Mouse (Mus musculus): ENCODE data around the gene Igsf8. TPM values are rescaled to one million over a fixed set of nuclear protein-coding genes. Genes with fewer than 3 reads are reported as not detected.
"Not testable (repeated sequence)": the region's sequence is repeated elsewhere in the genome, so short reads cannot be mapped to it uniquely, and the experiment has no call there.

Gene Igsf8
- polyA plus RNA-seq, 1 experiment from 2014 or later: 69.7 TPM

GRCm38 (mm10) chr1:172228209-172228608 lies 33.2 kb upstream of the Igsf8 start:
- Histone ChIP-seq H3K4me2 (replicated peaks; ENCODE audit: low read depth, low read length) (no peak overlapping the region), H3K9ac (replicated peaks; ENCODE audit: low read length) (no peak overlapping the region), H3K4me1 (ENCODE audit: insufficient read depth, low read length) (no peaks in the 10 kb centered on the region), H3K9me3 (ENCODE audit: low read length) (no peaks in the 10 kb centered on the region), H3K4me3 (ENCODE audit: low read length) (no peak overlapping the region), H3K36me3 (ENCODE audit: insufficient read depth, low read length) (no peaks in the 10 kb centered on the region), H3K27ac (ENCODE audit: low read length) (no peak overlapping the region), H3K27me3 (ENCODE audit: insufficient read depth, low read length) (no peaks in the 10 kb centered on the region)
- no peak for ATAC-seq (ENCODE audit: low FRiP score, low TSS enrichment)
- WGBS: 94% methylated on average over 2 of the region's 2 CpGs

- H3K4me2 ChIP-seq (replicated peaks; ENCODE audit: low read depth, low read length): no peak overlapping the region
- ATAC-seq (ENCODE audit: low FRiP score, low TSS enrichment): no peak
- H3K9ac ChIP-seq (replicated peaks; ENCODE audit: low read length): no peak overlapping the region
- H3K27me3 ChIP-seq (ENCODE audit: insufficient read depth, low read length): no peaks in the 10 kb centered on the region
- H3K4me1 ChIP-seq (ENCODE audit: insufficient read depth, low read length): no peaks in the 10 kb centered on the region
- no peaks in the 10 kb centered on the region for H3K9me3 ChIP-seq (ENCODE audit: low read length)
- WGBS: 89% methylated on average over 1 of the region's 1 CpGs
- no peaks in the 10 kb centered on the region for H3K36me3 ChIP-seq (ENCODE audit: insufficient read depth, low read length)
- no peak overlapping the region for H3K4me3 ChIP-seq (ENCODE audit: low read length)
- H3K27ac ChIP-seq (ENCODE audit: low read length): no peak overlapping the region
Measured at GRCm38 (mm10) chr1:172229215-172229614, 32.2 kb upstream of the Igsf8 start.

GRCm38 (mm10) chr1:172240945-172241708 lies 20.3 kb upstream of the Igsf8 start:
- peak; percentile 32; the same call in 1 of the 2 replicates for ATAC-seq (ENCODE audit: low FRiP score, low TSS enrichment)
- H3K9me3 ChIP-seq (ENCODE audit: low read length): no peaks in the 10 kb centered on the region
- H3K4me2 ChIP-seq (replicated peaks; ENCODE audit: low read depth, low read length): no peak overlapping the region
- H3K4me3 ChIP-seq (ENCODE audit: low read length): no peak overlapping the region
- WGBS: 37% methylated on average over 6 of the region's 6 CpGs
- H3K4me1 ChIP-seq (ENCODE audit: insufficient read depth, low read length): peaks cover 13% of the 10 kb centered on the region
- no peak overlapping the region for H3K9ac ChIP-seq (replicated peaks; ENCODE audit: low read length)
- H3K27me3 ChIP-seq (ENCODE audit: insufficient read depth, low read length): peaks cover 6% of the 10 kb centered on the region; the same call in 1 of the 2 replicates
- H3K36me3 ChIP-seq (ENCODE audit: insufficient read depth, low read length): no peaks in the 10 kb centered on the region
- peak overlapping the region; percentile 72 for H3K27ac ChIP-seq (ENCODE audit: low read length)

DNA sequence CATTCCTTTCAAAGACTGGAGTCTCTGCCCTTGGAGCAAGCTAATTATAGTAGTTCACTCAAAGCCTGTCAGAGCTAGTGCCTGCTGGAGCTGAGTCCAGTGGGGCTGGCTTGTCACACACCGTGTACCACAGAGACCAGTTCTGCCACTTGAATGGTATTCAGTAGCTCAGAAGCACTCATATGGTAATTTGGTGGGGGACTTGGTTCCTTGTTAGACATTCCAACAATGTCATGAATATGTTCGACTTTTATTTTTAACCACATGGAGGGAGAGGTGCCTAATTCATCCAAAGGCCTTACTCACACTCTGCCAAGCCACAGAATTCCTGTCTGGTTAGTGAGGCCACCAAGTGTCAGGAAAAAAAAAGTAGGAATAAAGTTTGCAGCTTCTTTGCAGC lies 19.0 kb upstream of the Igsf8 start:
- Histone ChIP-seq H3K4me3 (ENCODE audit: low read length) (no peak overlapping the region), H3K27ac (ENCODE audit: low read length) (peak overlapping the region; percentile 69; the same call in 1 of the 2 replicates), H3K27me3 (ENCODE audit: insufficient read depth, low read length) (peaks cover 6% of the 10 kb centered on the region; the same call in 1 of the 2 replicates), H3K4me1 (ENCODE audit: insufficient read depth, low read length) (peaks cover 13% of the 10 kb centered on the region), H3K9ac (replicated peaks; ENCODE audit: low read length) (no peak overlapping the region), H3K9me3 (ENCODE audit: low read length) (no peaks in the 10 kb centered on the region), H3K4me2 (replicated peaks; ENCODE audit: low read depth, low read length) (no peak overlapping the region), H3K36me3 (ENCODE audit: insufficient read depth, low read length) (no peaks in the 10 kb centered on the region)
- 48% methylated on average over 2 of the region's 2 CpGs for WGBS
- peak; percentile 87 for ATAC-seq (ENCODE audit: low FRiP score, low TSS enrichment)

DNA sequence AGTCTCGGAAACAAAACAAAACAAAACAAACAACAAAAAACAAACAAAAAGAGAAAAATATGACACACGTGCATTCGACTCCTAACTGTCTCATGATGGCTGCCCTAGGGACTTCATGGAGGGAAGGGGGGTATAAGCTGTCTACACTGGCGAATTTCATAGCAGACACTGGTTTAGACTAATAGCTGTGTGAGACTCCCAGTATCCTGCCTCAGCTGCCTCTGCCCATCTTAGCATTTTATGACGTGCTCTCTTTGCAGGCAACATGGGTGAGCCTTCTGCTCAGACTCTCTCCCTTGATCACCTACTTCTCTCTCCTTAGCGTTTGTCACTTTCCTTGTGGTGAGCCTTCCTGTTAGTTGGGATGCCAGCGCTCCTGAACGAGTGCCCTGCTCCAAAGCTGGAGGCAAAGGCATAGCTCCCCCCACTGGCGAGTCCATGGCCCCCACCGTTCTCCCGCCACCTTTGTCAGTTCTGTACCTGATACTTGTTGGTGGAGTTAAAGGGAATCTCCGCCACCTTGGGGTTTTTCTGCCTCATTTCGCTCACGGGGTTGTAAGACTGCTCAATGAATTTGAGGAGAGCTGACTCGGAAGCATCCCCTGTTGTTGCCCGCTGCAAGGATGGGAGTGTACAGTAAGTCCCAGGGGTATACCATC lies 17.8 kb upstream of the Igsf8 start:
- Histone ChIP-seq H3K4me1 (ENCODE audit: insufficient read depth, low read length) (peaks cover 13% of the 10 kb centered on the region), H3K4me2 (replicated peaks; ENCODE audit: low read depth, low read length) (no peak overlapping the region; the same call in 1 of the 2 replicates), H3K27ac (ENCODE audit: low read length) (no peak overlapping the region), H3K9ac (replicated peaks; ENCODE audit: low read length) (no peak overlapping the region), H3K9me3 (ENCODE audit: low read length) (no peaks in the 10 kb centered on the region), H3K27me3 (ENCODE audit: insufficient read depth, low read length) (peaks cover 6% of the 10 kb centered on the region; the same call in 1 of the 2 replicates), H3K4me3 (ENCODE audit: low read length) (no peak overlapping the region), H3K36me3 (ENCODE audit: insufficient read depth, low read length) (no peaks in the 10 kb centered on the region)
- WGBS: 32% methylated on average over 16 of the region's 16 CpGs
- no peak for ATAC-seq (ENCODE audit: low FRiP score, low TSS enrichment)

- not testable (repeated sequence) for ATAC-seq (ENCODE audit: low FRiP score, low TSS enrichment); H3K36me3 ChIP-seq (ENCODE audit: insufficient read depth, low read length); H3K27ac ChIP-seq (ENCODE audit: low read length); H3K9me3 ChIP-seq (ENCODE audit: low read length); H3K27me3 ChIP-seq (ENCODE audit: insufficient read depth, low read length); H3K4me2 ChIP-seq (replicated peaks; ENCODE audit: low read depth, low read length); H3K9ac ChIP-seq (replicated peaks; ENCODE audit: low read length)
- 43% methylated on average over 23 of the region's 23 CpGs for WGBS
- peak overlapping the region; percentile 5; the same call in 1 of the 2 replicates for H3K4me3 ChIP-seq (ENCODE audit: low read length)
- peaks cover 13% of the 10 kb centered on the region for H3K4me1 ChIP-seq (ENCODE audit: insufficient read depth, low read length)
Measured at GRCm38 (mm10) chr1:172244645-172245044, 16.8 kb upstream of the Igsf8 start.

DNA sequence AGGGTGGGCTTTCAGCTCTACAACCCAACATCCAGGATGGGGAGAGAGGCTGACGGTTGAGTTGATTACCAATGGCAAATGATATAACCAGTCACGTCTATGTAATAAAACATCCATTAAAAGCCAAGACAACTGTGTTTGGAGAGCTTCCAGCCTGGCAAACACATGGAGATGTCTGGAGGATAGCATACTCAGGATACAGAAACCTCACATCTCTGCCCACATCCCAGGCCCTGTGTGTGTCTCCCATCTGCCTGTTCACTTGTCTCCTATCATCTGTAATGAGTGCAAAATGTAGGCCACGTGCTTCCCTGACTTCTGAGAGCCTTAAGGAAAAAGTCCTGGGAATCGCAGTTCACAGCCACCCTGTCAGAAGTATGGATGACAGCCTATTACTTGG lies 14.2 kb upstream of the Igsf8 start:
- no peaks in the 10 kb centered on the region for H3K36me3 ChIP-seq (ENCODE audit: insufficient read depth, low read length)
- H3K4me1 ChIP-seq (ENCODE audit: insufficient read depth, low read length): no peaks in the 10 kb centered on the region; the same call in 1 of the 2 replicates
- no peak overlapping the region for H3K4me2 ChIP-seq (replicated peaks; ENCODE audit: low read depth, low read length)
- H3K4me3 ChIP-seq (ENCODE audit: low read length): no peak overlapping the region
- no peaks in the 10 kb centered on the region for H3K9me3 ChIP-seq (ENCODE audit: low read length)
- no peak overlapping the region for H3K9ac ChIP-seq (replicated peaks; ENCODE audit: low read length)
- 72% methylated on average over 4 of the region's 4 CpGs for WGBS
- no peak for ATAC-seq (ENCODE audit: low FRiP score, low TSS enrichment)
- no peak overlapping the region for H3K27ac ChIP-seq (ENCODE audit: low read length)
- peaks cover 6% of the 10 kb centered on the region; the same call in 1 of the 2 replicates for H3K27me3 ChIP-seq (ENCODE audit: insufficient read depth, low read length)

DNA sequence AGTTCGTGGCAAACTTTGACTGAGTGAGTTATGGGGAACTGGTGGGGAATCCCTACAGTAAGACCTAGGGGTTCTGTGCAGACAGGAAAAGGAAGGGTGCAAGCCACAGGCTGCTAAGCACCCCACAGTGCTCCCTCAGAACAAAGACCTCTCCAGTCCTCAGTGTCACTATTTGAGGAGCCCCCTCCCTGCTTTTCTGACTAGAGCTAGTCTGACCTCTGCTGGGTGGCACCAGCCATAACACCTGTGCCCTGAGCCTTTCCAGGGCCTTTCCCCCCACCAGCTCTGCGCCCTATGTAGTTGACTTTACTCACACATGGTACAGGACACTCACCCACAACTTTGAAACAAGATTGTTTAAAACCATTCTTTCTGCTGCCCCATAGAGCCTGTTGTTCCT lies 13.8 kb upstream of the Igsf8 start:
- peak; percentile 67 for ATAC-seq (ENCODE audit: low FRiP score, low TSS enrichment)
- Histone ChIP-seq H3K36me3 (ENCODE audit: insufficient read depth, low read length) (no peaks in the 10 kb centered on the region), H3K9ac (replicated peaks; ENCODE audit: low read length) (no peak overlapping the region), H3K27ac (ENCODE audit: low read length) (no peak overlapping the region), H3K4me3 (ENCODE audit: low read length) (no peak overlapping the region), H3K27me3 (ENCODE audit: insufficient read depth, low read length) (peaks cover 6% of the 10 kb centered on the region; the same call in 1 of the 2 replicates), H3K9me3 (ENCODE audit: low read length) (no peaks in the 10 kb centered on the region), H3K4me2 (replicated peaks; ENCODE audit: low read depth, low read length) (no peak overlapping the region), H3K4me1 (ENCODE audit: insufficient read depth, low read length) (no peaks in the 10 kb centered on the region; the same call in 1 of the 2 replicates)
- WGBS: 46% methylated on average over 2 of the region's 2 CpGs

- H3K9ac ChIP-seq (replicated peaks; ENCODE audit: low read length): no peak within 1 kb of the TSS
- H3K9me3 ChIP-seq (ENCODE audit: low read length): no peaks in the 10 kb centered on the region
- no peak within 1 kb of the TSS for H3K27ac ChIP-seq (ENCODE audit: low read length)
- no peak within 1 kb of the TSS for H3K4me2 ChIP-seq (replicated peaks; ENCODE audit: low read depth, low read length)
- H3K4me1 ChIP-seq (ENCODE audit: insufficient read depth, low read length): no peaks in the 10 kb centered on the region
- H3K36me3 ChIP-seq (ENCODE audit: insufficient read depth, low read length): no peaks in the 10 kb centered on the region
- 86% methylated on average over 6 of the region's 6 CpGs for WGBS
- ATAC-seq (ENCODE audit: low FRiP score, low TSS enrichment): no peak
- H3K4me3 ChIP-seq (ENCODE audit: low read length): no peak within 1 kb of the TSS
- no peaks in the 10 kb centered on the region for H3K27me3 ChIP-seq (ENCODE audit: insufficient read depth, low read length)
Measured at GRCm38 (mm10) chr1:172258314-172258713, 3.1 kb upstream of the Igsf8 start, which contains the start of gene Atp1a4. TSS of gene Atp1a4 (minus strand) at chr1:172258414.

GRCm38 (mm10) chr1:172271208-172271607 lies 9.8 kb downstream of the Igsf8 start:
- Histone ChIP-seq H3K4me3 (ENCODE audit: low read length) (no peak overlapping the region), H3K36me3 (ENCODE audit: insufficient read depth, low read length) (no peaks in the 10 kb centered on the region), H3K9me3 (ENCODE audit: low read length) (no peaks in the 10 kb centered on the region), H3K27ac (ENCODE audit: low read length) (no peak overlapping the region), H3K4me1 (ENCODE audit: insufficient read depth, low read length) (peaks cover 2% of the 10 kb centered on the region; the same call in 1 of the 2 replicates), H3K4me2 (replicated peaks; ENCODE audit: low read depth, low read length) (no peak overlapping the region), H3K27me3 (ENCODE audit: insufficient read depth, low read length) (no peaks in the 10 kb centered on the region), H3K9ac (replicated peaks; ENCODE audit: low read length) (no peak overlapping the region)
- WGBS: 87% methylated on average over 3 of the region's 3 CpGs
- no peak for ATAC-seq (ENCODE audit: low FRiP score, low TSS enrichment)

All from kidney, embryonic 16.5 days (tissue).